Mouse (Mus musculus) gastrocnemius, adult 18-20 months (tissue): Measurements from ENCODE around the gene Tbx1. TPM values are rescaled to one million over a fixed set of nuclear protein-coding genes. Genes with fewer than 3 reads are reported as not detected.

Experiments
- DNase-seq: peaks from one replicate; pipeline ENCODE4 v3.0.0; 2021; ENCODE audit warnings: low spot score
- total RNA-seq, 2 experiments: library from RNA; stranded (reverse); gene quantifications; 2 replicates each; pipeline ENCODE4 v1.2.3; 2021

Tbx1 gene
- total RNA-seq, 2 experiments from 2014 or later, result 9.3 to 20.9 TPM

DNA sequence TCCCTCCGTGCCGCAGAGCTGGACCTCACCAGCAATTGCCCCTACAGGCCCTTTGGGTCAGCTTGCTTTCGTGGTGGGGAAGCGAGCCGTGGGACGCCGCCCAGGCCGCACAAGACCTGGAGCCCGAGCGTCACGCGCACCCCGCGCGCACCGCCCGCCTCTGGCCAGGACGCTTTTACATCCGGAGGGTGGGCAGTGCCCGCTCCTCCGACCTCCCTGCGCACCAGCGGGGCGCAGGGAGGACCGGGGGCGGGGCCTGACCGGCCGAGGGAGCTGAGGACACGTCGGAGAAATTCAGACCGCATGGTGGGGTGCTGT, 1.8 kb downstream of the Tbx1 start:
- no peak for DNase-seq

DNA sequence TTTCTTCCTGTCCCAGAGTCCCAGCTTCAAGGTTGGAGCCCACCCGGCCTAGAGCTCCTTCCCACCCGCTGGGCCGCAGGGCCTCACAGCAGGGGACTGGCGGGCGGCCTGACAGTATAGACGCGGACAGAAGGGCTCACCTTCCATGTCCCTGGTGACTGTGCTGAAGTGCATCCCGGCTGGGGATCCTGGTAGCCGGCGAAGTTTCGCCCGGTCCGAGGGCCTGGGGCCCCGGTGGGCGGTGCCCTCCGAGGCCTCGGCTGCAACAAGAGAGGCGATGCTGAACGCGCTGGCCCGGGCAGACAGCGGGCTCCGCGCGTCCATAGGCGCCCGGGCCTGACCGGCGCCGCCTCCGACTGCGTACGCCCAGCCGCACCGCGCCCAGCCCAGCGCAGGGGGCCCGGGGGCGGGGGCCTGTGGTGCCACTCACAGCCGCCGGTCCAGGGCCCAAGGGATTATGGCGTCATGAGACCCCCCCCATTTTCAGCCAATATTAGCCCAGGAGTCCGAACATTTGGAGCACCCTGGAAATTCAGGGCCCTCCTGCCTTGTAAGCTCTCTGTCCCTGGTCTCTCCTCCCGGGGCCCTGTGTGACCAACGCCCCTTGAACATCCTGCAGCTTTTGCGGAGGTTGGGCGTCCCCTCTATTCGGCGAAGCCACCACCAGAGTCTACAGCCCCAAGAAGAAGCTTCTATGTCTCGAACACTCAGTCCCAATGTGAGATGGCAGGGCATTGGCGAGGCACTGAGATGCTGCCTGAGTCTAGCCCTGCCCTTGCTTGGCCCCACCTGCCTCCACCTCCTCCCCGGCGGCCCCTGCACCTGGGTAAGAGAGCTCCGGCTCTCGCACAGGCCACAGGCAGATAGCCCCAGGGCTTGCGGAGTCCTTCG, 2.4 kb downstream of the Tbx1 start:
- no peak for DNase-seq

GRCm38 (mm10) chr16:18586906-18587546, 3.4 kb downstream of the Tbx1 start:
- DNase-seq, result no peak

GRCm38 (mm10) chr16:18586076-18586905, 4.2 kb downstream of the Tbx1 start:
- DNase-seq, result no peak

- no peak for DNase-seq
These were observed 4.8 kb downstream of the Tbx1 start for GRCm38 (mm10) chr16:18585676-18586075.

DNA sequence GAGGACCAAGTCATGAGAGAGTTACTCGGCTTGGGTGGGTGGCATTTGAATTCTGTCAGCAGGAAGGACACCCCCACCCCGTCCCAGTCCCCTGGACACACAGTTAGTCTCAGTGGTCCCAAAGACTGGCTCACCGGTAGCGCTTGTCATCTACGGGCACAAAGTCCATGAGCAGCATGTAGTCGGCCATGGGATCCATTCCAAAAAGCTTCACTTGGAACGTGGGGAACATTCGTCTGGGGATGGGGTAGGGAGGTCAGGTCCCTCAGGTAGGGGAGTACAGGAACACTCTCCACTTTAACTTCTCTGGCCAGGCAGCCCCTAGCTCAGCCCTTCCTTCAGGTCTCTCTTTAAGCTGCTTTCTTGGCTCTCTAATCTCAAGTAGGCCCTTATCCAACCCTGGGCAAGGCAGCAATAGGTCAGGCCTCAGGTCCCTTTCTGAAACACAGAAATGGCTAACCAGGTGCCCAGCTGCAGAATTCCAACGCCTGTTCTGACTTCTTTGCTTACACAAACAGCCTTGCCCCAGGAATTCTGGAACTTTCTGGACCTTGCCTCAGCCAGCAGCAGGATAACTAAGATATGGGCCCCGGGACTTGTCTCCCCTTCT, 5.5 kb downstream of the Tbx1 start:
- no peak for DNase-seq

GRCm38 (mm10) chr16:18583673-18584357, 6.7 kb downstream of the Tbx1 start:
- DNase-seq, result no peak

DNA sequence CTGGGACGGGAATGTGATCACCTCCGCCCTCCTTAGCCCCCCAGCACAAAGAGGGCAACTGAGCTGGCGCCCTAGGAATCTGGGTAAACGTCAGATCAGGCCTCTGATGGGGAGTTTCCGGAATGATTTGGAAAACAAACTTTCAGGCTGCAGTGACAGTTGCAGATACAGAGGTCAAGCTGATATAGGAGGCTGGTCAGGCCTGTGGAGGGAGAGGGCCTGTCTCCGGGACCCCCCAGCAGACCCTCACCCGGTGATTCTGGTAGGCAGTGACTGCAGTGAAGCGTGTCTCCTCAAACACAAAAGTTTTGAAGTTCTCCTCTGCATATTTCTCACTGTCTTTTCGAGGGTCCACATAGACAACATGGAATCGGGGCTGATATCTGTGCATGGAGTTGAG, 7.3 kb downstream of the Tbx1 start:
- DNase-seq, result no peak

GRCm38 (mm10) chr16:18582426-18583148, 7.9 kb downstream of the Tbx1 start:
- no peak for DNase-seq

DNA sequence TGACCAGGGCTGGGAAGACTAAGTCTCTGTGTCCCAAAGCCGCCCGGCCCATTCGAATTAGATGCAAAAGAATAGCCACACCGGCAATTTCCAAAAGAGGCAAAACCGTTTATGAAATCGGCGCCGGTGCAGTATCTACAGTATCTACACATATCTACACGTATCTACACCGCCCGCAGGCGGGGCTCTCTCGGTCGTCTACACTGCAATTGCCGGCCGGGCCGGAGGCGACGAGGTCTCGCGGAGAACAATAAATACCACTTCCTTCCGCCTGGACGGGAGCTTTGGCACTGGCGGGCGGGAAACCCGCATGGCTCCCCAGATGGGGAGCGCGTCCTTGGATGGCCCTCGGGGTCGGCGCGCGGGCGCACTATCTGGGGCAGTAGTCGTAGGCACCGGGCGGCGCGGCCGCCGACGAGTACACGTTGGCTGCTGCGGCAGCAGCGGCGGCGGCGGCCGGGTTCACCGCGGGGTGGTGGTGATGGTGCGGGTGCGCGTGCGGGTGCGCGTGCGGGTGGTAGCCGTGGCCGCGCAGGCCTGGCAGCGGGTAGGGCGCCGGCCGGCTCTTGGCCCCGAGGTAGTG, 8.8 kb downstream of the Tbx1 start:
- no peak for DNase-seq

GRCm38 (mm10) chr16:18581050-18581622, 9.3 kb downstream of the Tbx1 start:
- DNase-seq, result no peak

GRCm38 (mm10) chr16:18580389-18580788, 10.1 kb downstream of the Tbx1 start:
- DNase-seq, result no peak

GRCm38 (mm10) chr16:18577599-18578160, 12.8 kb downstream of the Tbx1 start:
- no peak for DNase-seq

DNA sequence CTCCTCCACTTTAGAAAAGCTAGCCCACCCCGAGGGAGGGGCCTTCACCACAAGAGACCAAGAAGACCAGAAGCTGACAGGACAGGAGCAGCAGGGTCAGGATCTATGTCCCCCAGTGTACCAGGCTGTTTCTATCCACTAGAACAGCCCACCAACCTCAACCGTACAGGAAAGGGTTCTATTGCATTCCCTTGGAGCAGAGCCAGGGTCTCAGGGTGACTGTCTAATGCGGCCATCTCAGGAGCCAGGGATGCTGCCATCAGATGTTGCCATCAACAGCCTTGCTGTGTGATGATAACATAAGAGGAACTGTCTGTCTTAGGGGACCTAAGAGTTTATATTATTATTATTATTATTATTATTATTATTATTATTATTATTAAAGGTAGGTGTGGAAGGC, 13.4 kb downstream of the Tbx1 start:
- DNase-seq, result no peak

DNA sequence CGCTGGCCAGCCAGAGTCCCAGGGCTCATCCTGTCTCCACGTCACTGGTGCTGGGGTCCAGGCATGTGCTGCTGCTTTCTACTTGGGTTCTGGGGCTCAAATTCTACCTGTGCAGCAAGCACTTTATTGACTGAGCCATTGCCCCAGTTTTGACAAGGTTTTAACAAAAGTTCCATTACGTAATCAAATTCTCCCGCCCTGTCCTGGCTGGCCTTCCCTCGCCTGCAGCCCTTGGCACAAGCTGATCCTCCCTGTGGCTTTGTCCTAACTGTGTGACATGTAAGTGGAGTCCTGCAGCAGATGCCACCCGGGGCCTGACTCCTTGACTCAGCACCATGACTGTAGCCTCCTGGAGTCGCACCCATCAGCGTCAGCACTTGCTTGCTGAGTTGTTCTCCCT, 16.3 kb downstream of the Tbx1 start:
- DNase-seq, result no peak

DNA sequence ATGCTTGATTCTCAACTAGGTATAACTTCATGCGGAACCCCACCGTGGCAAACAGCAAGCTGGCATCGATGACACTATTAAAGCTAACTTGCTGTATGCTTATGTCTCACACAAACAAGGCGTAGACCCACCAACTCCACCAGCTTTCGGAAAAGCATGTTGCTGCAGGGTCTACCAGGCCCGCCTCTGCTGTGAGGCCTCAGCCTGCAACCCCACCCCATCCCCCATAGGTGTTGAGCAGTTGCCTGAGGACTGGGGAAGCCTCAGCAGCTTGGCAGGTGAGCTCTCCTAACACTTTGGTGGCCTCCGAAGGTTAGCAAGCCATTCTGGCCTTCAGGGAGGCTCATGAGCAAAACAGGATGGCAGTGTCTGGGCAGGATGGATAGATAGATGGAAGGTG, 21.9 kb downstream of the Tbx1 start:
- no peak for DNase-seq

DNA sequence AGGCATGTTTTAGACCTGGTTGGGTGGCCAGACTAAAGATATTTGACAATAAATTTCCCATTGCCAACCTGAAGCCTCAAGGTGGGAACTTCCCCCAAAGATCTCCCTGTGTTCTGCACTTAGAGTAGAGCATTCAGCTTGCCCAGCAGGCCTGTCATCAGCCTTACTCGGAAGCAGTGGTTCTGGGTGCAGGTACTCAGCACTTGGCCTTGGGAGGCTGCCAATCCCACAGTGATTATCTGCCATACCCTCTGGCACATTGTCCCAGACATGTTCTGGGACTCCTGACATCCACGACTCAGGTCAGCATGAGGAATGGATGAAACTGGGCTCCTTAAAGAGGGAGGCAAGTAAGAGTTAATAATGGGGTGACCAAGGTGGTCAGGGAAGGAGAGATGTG, 26.0 kb downstream of the Tbx1 start:
- DNase-seq, result no peak

- no peak for DNase-seq
These were observed 34.0 kb downstream of the Tbx1 start for GRCm38 (mm10) chr16:18556461-18556860.

- peak; percentile 67 for DNase-seq
These were observed 35.1 kb downstream of the Tbx1 start for GRCm38 (mm10) chr16:18555235-18555935.
